Mouse (Mus musculus) left cerebral cortex, postnatal 14 days (tissue): ENCODE measurements at regions not wholly inside any gene's neighbourhood (a gene's known extent, or its start where the extent isn't known, plus 50 kb on each side); places are given as distances from the start of the nearest gene placed in this dataset.
"Not testable (repeated sequence)": the region's sequence is repeated elsewhere in the genome, so short reads cannot be mapped to it uniquely, and the experiment has no call there.

ENCODE experiments used
- DNase-seq, 2 experiments: peaks; one replicate each; pipeline ENCODE4 v3.0.0; 2021 to 2022; ENCODE audit warnings: low spot score in 2 of 2, mixed read lengths in 1 of 2
- intact Hi-C: fragments of 180-260 bp; cut with DNase I; formaldehyde crosslinking; loops from one replicate; pipeline ENCODE4 v1.15.1; 2025

DNA sequence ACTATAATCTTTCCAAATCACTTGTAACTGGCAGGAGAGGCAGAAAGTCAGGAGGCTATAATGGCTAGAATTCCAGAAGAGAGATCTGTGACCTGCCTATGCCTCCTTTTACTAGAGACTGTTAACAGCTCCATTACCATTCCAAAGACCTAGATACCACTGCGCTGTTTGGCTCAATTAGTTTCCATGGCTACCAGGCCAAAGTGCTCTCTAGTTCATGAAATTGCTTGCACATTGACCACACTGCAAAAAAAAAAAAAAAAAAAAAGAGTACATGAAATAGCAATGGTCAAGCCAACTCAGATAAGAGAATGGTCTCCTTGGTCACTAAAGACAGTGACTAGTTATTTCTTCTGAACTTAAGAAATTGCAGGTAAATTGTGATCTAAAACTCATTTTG is 366.5 kb upstream of the Grid2 start:
- intact Hi-C loops: no loop called here
- DNase-seq: peak in 1 of 2 experiments; percentile 1

DNA sequence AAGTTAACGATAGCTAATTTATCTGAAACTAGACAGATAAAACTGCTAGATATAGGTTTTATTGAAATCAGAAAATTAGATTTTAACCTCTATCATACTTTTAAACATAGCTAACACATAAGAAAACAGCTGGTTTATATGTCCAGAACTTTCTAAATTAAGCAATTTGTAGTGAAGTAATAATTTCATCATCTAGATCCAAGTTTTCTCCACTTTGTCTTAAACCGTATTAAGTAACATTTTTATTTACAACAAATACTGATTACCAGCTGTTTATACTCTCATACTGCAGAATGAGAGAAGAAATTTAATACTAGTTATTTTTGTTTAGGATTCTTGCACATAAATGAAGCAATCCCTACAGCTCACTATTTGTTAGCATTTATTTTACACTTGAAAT is 342.9 kb upstream of the Grid2 start:
- no peak for DNase-seq
- intact Hi-C loops: no loop called here

DNA sequence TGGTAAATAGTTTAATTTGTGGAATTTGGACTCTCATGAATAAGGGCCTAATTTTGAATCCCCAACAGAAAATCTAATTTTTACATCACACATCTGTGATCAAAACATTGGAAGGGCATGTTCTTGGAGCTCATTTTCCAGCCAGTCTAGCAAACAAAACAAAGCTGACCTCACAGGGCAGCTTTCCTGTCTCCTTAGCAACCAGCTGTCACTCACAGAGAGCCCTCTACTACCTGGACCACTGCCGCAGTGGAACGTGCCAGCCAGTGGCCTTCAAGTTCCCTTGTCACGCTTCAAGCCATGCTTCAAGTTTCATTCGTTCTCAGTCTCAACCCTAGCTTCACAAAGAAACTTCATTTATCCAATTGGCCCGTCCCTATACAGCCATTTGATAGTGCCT is 338.6 kb upstream of the Grid2 start:
- DNase-seq, intact Hi-C loops: not testable (repeated sequence)

DNA sequence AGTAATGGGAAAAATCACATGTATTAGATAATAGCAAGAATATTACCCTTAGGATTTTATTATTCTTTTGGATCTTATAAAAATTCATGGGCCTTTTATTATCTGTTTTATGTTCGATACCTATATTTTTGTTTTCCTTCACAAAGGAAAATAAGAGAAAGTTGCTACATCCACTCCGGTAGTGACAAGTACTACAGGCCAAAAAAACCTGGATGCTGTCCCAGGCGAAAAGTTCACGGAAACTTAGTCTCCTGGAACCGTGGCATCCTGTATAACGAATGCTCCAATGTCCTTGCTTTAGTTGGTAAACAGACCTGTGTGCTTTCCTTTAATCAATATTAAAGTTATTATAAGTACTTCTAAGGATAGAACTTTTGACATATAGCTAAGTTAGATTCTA is 337.7 kb upstream of the Grid2 start:
- intact Hi-C loops: no loop called here
- no peak for DNase-seq

DNA sequence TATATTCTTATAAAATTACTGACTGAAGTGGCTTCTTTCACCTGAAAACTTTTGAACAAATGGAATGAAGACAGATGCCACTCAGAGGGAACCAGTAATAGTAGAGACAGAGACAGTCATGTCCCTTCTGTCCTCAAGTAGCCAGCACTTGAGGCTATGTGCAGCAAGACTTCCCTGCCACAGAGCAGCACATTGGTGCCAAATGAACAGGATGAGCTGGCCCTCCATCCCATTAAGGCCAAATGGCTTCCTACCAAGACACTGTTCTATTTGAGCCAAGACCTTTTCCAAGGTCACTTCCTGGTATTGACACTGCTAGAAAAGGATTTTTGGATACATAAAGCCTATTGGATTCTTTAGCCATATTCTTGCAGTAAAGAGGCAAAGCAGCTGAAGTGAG is 336.6 kb upstream of the Grid2 start:
- no peak for DNase-seq

More for the DNA sequence above, 336.6 kb upstream of the Grid2 start:
- intact Hi-C loops: no loop called here
